Mouse (Mus musculus) forebrain, embryonic 15.5 days (tissue): ENCODE measurements around the gene Gm6583. TPM values are rescaled to one million over a fixed set of nuclear protein-coding genes. Genes with fewer than 3 reads are reported as not detected.

ENCODE experiments used
- ATAC-seq: fragments of 200-750 bp; cut with Nextera tagmentation; replicated peaks from 2 replicates; pipeline ENCODE4 v1.8.0; 2017; ENCODE audit warnings: mild to moderate bottlenecking, moderate TSS enrichment, moderate library complexity
- H3K27ac ChIP-seq: fragments of 300-500 bp; sonication (generic); replicated peaks from 2 replicates; pipeline ENCODE4 v1.5.1; 2015; ENCODE audit warnings: mild to moderate bottlenecking, inconsistent platforms
- H3K27me3 ChIP-seq: fragments of 300-500 bp; sonication (generic); 2 replicates; pipeline ENCODE4 v1.6.1; 2015; ENCODE audit warnings: inconsistent platforms
- H3K36me3 ChIP-seq: fragments of 300-500 bp; sonication (generic); 2 replicates; pipeline ENCODE4 v1.6.1; 2015; ENCODE audit warnings: mild to moderate bottlenecking, inconsistent platforms
- H3K4me1 ChIP-seq: fragments of 300-500 bp; sonication (generic); 2 replicates; pipeline ENCODE4 v1.6.1; 2015; ENCODE audit warnings: inconsistent platforms
- H3K4me2 ChIP-seq: fragments of 300-500 bp; sonication (generic); replicated peaks from 2 replicates; pipeline ENCODE4 v1.6.1; 2015; ENCODE audit warnings: mild to moderate bottlenecking, inconsistent platforms
- H3K4me3 ChIP-seq: fragments of 300-500 bp; sonication (generic); 2 replicates; pipeline ENCODE4 v1.5.1; 2015; ENCODE audit warnings: mild to moderate bottlenecking, inconsistent platforms
- H3K9ac ChIP-seq: fragments of 300-500 bp; sonication (generic); replicated peaks from 2 replicates; pipeline ENCODE4 v1.6.1; 2015; ENCODE audit warnings: mild to moderate bottlenecking, inconsistent platforms
- H3K9me3 ChIP-seq: fragments of 300-500 bp; sonication (generic); 2 replicates; pipeline ENCODE4 v1.6.1; 2016; ENCODE audit warnings: inconsistent platforms
- WGBS: fragments of 180-500 bp; shearing (Covaris S2); methylation state at CpG from one replicate; pipeline ENCODE4 v1.1.7; 2015; ENCODE audit warnings: mixed read lengths; 5-methylcytosine and 5-hydroxymethylcytosine counted together
- polyA plus RNA-seq: library from polyadenylated mRNA; unstranded; fragments of >200 nt; fragmentation: Nextera tagmentation; extraction: Ambion mirVana; gene quantifications from 2 replicates; pipeline ENCODE4 v1.2.1, GENCODE M21; 2015

The Gm6583 gene
- polyA plus RNA-seq, 1 experiment from 2014 or later, result 0.08 TPM

DNA sequence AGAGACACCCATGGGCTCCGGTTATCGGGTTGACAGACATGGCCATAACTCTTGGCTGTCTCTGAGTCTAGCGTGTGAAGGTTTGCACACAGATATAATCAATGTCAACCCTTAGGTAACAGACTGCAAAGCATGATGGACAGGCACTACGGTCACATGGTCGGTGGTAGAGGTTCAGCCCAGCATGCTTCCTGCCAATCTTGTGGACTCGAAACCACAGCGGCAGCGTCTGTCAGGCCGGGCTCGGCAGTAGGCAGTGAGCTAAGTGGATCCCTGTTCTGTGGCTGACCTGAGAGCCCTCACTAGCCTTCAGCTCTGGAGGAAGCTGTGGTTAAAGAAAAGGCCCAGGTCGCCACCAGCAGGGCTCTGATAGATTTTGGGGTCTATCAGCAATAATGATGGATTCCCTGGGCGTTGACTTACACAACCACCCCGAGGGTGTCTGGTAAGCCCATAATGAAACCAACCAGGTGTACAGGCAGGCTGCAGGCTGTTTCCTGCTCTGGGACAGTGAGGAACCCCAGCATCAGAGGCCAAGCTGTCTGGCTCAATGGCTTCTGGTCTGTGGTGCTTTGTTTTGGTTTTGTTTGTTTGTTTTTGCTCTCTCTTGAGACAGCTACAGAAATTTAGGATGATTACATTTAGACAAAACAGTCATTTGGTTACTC lies 29.1 kb upstream of the Gm6583 start:
- peaks cover 22% of the 10 kb centered on the region for H3K4me1 ChIP-seq
- H3K27me3 ChIP-seq, result no peaks in the 10 kb centered on the region
- ATAC-seq, result no peak
- H3K9ac ChIP-seq, result no peak overlapping the region
- H3K9me3 ChIP-seq, result no peaks in the 10 kb centered on the region
- H3K4me3 ChIP-seq, result no peak overlapping the region
- no peak overlapping the region for H3K27ac ChIP-seq
- no peak overlapping the region for H3K4me2 ChIP-seq
- WGBS, result 94% methylated on average over 13 of the region's 13 CpGs
- peaks cover 35% of the 10 kb centered on the region for H3K36me3 ChIP-seq

DNA sequence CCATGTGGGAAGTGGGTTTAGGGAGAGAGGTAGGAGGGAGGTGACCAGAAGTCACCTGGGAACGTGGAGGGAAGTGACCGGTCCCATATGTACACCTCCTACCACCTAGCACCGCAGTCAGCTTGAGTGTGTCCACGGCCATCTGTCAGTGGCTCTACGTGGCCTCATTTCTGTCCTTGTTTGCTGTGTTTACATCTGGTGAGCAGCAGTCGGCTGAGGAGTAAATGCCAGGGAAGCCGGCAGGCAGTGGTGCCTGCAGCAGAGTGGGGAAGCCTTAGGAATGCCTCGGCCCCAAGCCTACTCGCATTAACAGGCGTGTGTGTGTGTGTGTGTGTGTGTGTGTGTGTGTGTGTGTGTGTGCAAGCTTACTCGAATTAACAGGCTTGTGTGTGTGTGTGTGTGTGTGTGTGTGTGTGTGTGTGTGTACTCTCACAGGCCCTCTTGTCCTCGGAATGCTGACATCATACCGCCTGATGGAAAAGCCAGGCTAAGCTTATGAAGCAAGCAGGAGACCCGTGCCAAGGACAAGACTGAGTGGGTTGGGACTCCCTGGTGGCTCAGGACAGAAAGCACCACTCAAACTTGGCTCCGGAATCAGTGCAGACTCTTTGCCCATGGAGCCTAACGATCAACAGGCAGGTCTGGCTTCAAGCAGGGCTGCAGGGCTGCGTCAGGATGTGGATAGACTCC lies 27.0 kb upstream of the Gm6583 start:
- Histone ChIP-seq H3K27ac (peak overlapping the region; percentile 60), H3K27me3 (no peaks in the 10 kb centered on the region), H3K4me1 (peaks cover 8% of the 10 kb centered on the region; the same call in 1 of the 2 replicates), H3K4me2 (no peak overlapping the region), H3K36me3 (peaks cover 42% of the 10 kb centered on the region), H3K9ac (no peak overlapping the region), H3K9me3 (no peaks in the 10 kb centered on the region), H3K4me3 (no peak overlapping the region)
- ATAC-seq, result no peak; the same call in 1 of the 2 replicates
- 59% methylated on average over 16 of the region's 17 CpGs for WGBS

DNA sequence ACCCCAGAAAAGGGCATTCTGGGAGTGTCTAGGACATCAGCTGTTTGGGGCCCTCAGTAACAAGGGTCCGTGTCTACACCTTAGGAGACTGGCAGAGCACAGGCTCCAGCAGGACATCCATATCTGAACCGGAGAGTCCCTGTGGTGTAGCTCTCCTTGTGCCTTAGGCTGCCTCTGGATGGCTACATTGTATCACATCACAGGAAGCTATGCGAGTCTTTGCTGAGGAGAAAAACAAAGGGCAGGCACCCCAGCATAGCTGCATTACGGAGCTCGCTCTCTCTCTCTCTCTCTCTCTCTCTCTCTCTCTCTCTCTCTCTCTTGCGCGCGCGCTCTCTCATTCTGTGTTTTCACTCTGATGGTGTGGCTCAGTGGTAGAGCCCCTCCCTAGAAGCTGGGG lies 26.2 kb upstream of the Gm6583 start:
- Histone ChIP-seq H3K36me3 (peaks cover 41% of the 10 kb centered on the region), H3K4me3 (no peak overlapping the region), H3K27ac (peak overlapping the region; percentile 60), H3K4me1 (peaks cover 8% of the 10 kb centered on the region; the same call in 1 of the 2 replicates), H3K9me3 (no peaks in the 10 kb centered on the region), H3K27me3 (no peaks in the 10 kb centered on the region), H3K4me2 (no peak overlapping the region), H3K9ac (peak overlapping the region; percentile 13; the same call in 1 of the 2 replicates)
- no peak for ATAC-seq
- WGBS, result 61% methylated on average over 9 of the region's 9 CpGs

- 84% methylated on average over 11 of the region's 11 CpGs for WGBS
- Histone ChIP-seq H3K9me3 (no peaks in the 10 kb centered on the region), H3K9ac (no peak overlapping the region), H3K36me3 (peaks cover 32% of the 10 kb centered on the region), H3K4me3 (no peak overlapping the region), H3K27ac (no peak overlapping the region), H3K27me3 (no peaks in the 10 kb centered on the region), H3K4me1 (peaks cover 8% of the 10 kb centered on the region; the same call in 1 of the 2 replicates), H3K4me2 (no peak overlapping the region)
- ATAC-seq, result no peak
These were observed 25.3 kb upstream of the Gm6583 start for GRCm38 (mm10) chr5:112381154-112381553.

DNA sequence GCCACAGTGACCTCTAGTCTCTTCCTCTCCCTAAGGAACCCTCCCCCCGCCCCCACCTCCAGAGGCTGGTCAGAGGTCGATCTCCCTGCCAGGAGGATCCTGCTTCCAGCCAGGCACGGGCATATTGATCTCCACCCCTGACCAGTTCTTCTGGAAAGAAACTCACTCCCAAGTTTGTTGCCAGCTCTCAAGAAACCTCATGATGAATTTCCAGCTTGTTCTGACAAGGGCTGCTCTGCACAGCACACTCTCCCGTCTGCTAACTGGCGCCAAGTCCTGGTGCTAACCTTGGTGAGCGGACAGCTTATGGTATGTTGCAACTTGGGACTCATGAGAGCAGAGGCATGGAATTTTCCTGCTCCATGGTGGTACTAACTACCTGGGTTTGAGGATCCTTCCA lies 22.9 kb upstream of the Gm6583 start:
- H3K27me3 ChIP-seq, result no peaks in the 10 kb centered on the region
- H3K4me1 ChIP-seq, result peaks cover 8% of the 10 kb centered on the region; the same call in 1 of the 2 replicates
- no peak overlapping the region for H3K9ac ChIP-seq
- no peaks in the 10 kb centered on the region for H3K9me3 ChIP-seq
- 80% methylated on average over 6 of the region's 6 CpGs for WGBS
- H3K4me2 ChIP-seq, result no peak overlapping the region
- no peak overlapping the region for H3K4me3 ChIP-seq
- peaks cover 29% of the 10 kb centered on the region for H3K36me3 ChIP-seq
- no peak for ATAC-seq
- H3K27ac ChIP-seq, result no peak overlapping the region

GRCm38 (mm10) chr5:112377380-112377779 lies 21.5 kb upstream of the Gm6583 start:
- Histone ChIP-seq H3K27me3 (no peaks in the 10 kb centered on the region), H3K36me3 (peaks cover 29% of the 10 kb centered on the region), H3K4me1 (peaks cover 15% of the 10 kb centered on the region), H3K9me3 (no peaks in the 10 kb centered on the region), H3K4me2 (no peak overlapping the region), H3K4me3 (no peak overlapping the region), H3K9ac (no peak overlapping the region), H3K27ac (no peak overlapping the region)
- 96% methylated on average over 1 of the region's 1 CpGs for WGBS
- no peak for ATAC-seq

GRCm38 (mm10) chr5:112376111-112376510 lies 20.3 kb upstream of the Gm6583 start:
- H3K27ac ChIP-seq, result no peak overlapping the region
- H3K4me1 ChIP-seq, result peaks cover 22% of the 10 kb centered on the region
- no peak overlapping the region for H3K9ac ChIP-seq
- peaks cover 29% of the 10 kb centered on the region for H3K36me3 ChIP-seq
- no peaks in the 10 kb centered on the region for H3K27me3 ChIP-seq
- ATAC-seq, result no peak
- no peak overlapping the region for H3K4me3 ChIP-seq
- no peaks in the 10 kb centered on the region for H3K9me3 ChIP-seq
- WGBS, result 90% methylated on average over 4 of the region's 4 CpGs
- no peak overlapping the region for H3K4me2 ChIP-seq

DNA sequence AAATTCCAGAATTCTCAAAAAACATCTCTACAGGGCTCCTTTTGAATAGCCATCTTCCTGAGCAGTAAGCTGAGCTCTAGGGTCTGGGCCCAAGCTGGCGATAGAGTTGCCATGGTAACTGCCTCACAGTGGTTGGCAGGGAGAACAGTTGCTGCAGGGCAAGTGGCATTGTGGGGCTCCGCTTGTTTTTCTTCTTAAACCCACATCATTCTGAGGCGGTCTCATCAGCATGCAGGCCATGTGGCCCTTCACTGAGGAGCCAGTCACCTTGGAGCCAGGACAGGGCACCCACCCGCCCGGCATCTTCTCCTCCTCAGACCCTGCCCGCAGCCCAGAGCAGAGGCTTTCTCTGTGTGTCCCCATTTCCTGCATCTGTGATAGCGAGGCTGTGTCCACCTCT lies 16.1 kb upstream of the Gm6583 start:
- Histone ChIP-seq H3K9me3 (no peaks in the 10 kb centered on the region), H3K36me3 (peaks cover 28% of the 10 kb centered on the region), H3K9ac (peak overlapping the region; percentile 34), H3K4me1 (peaks cover 40% of the 10 kb centered on the region), H3K4me2 (peak overlapping the region; percentile 27), H3K27me3 (no peaks in the 10 kb centered on the region), H3K27ac (peak overlapping the region; percentile 94), H3K4me3 (no peak overlapping the region)
- 2% methylated on average over 7 of the region's 7 CpGs for whole genome bisulfite sequencing
- ATAC-seq, result peak; percentile 90

DNA sequence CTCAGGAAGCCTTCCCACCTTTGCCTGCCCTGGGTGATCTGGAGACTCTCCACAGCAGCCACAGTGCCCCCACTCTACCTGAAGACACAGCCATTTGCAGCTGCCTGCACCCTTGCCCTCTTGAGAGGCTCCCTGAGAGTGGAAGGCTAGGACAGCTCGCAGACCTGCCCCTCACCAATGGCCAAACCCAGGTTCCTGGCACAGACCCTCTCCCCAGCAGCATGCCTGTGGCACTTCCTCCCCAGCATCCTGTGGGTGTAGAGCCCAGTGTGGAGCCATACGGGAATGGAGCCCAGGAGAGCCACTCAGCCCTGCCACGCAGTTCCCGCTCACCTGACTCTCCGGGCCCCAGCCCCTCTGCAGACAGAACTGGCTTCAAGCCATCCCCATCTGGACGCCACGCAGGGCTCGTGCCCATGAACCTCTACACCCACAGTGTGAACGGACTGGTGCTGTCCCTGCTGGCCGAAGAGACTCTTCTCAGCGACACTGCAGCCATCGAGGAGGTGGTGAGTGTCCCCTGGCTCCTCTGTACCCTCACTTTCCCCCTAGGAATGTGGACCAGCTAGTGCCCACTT lies 14.5 kb upstream of the Gm6583 start:
- peaks cover 31% of the 10 kb centered on the region for H3K36me3 ChIP-seq
- no peaks in the 10 kb centered on the region for H3K27me3 ChIP-seq
- peak overlapping the region; percentile 94 for H3K27ac ChIP-seq
- H3K9me3 ChIP-seq, result no peaks in the 10 kb centered on the region
- no peak for ATAC-seq
- no peak overlapping the region for H3K4me3 ChIP-seq
- peaks cover 40% of the 10 kb centered on the region for H3K4me1 ChIP-seq
- H3K4me2 ChIP-seq, result no peak overlapping the region
- WGBS, result 74% methylated on average over 12 of the region's 12 CpGs
- H3K9ac ChIP-seq, result no peak overlapping the region

- H3K4me2 ChIP-seq, result no peak overlapping the region
- H3K36me3 ChIP-seq, result peaks cover 30% of the 10 kb centered on the region
- 84% methylated on average over 13 of the region's 13 CpGs for WGBS
- peaks cover 40% of the 10 kb centered on the region for H3K4me1 ChIP-seq
- peak overlapping the region; percentile 7; the same call in 1 of the 2 replicates for H3K27ac ChIP-seq
- H3K9ac ChIP-seq, result no peak overlapping the region
- no peaks in the 10 kb centered on the region for H3K27me3 ChIP-seq
- ATAC-seq, result no peak
- no peak overlapping the region for H3K4me3 ChIP-seq
- no peaks in the 10 kb centered on the region for H3K9me3 ChIP-seq
These were observed 13.5 kb upstream of the Gm6583 start for GRCm38 (mm10) chr5:112369326-112369725.

DNA sequence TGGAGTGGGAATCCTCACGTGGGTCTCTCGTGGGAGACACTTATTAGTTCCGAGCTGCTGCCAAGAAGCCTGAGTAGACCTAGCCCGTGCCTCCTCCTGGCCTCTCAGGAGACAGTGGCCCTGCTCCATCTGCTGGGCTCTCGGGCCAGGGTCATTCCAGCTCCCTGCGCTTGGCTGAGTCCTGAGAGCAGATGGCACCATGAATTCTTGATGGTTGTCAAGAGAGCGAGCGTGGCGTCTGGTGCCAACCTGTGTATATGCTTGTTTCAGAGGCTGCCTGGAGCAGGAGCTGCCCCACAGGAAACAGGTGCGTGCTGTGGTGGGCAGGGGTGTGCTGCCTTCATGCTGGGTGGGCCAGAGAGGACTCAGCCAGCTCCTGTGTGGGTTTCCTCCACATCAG lies 12.8 kb upstream of the Gm6583 start:
- Histone ChIP-seq H3K4me3 (no peak overlapping the region), H3K9ac (no peak overlapping the region), H3K36me3 (peaks cover 32% of the 10 kb centered on the region), H3K27me3 (no peaks in the 10 kb centered on the region), H3K4me1 (peaks cover 40% of the 10 kb centered on the region), H3K27ac (peak overlapping the region; percentile 7; the same call in 1 of the 2 replicates), H3K4me2 (no peak overlapping the region), H3K9me3 (no peaks in the 10 kb centered on the region)
- 78% methylated on average over 10 of the region's 10 CpGs for WGBS
- ATAC-seq, result no peak

GRCm38 (mm10) chr5:112367929-112368328 lies 12.1 kb upstream of the Gm6583 start:
- H3K4me2 ChIP-seq, result no peak overlapping the region
- H3K27me3 ChIP-seq, result no peaks in the 10 kb centered on the region
- peaks cover 36% of the 10 kb centered on the region for H3K4me1 ChIP-seq
- H3K9me3 ChIP-seq, result no peaks in the 10 kb centered on the region
- WGBS, result 90% methylated on average over 12 of the region's 12 CpGs
- H3K9ac ChIP-seq, result no peak overlapping the region
- H3K36me3 ChIP-seq, result peaks cover 36% of the 10 kb centered on the region
- no peak overlapping the region for H3K27ac ChIP-seq
- H3K4me3 ChIP-seq, result no peak overlapping the region
- no peak for ATAC-seq
